Mouse (Mus musculus) ES-Bruce4 (cell line): ENCODE results near the gene Cpd. TPM values are rescaled to one million over a fixed set of nuclear protein-coding genes. Genes with fewer than 3 reads are reported as not detected.

Experiments
- H3K27ac ChIP-seq: 2 replicates; pipeline ENCODE4 v1.5.1; 2012; ENCODE audit warnings: low read length, inconsistent platforms; ENCODE audit not compliant: insufficient read depth
- H3K27me3 ChIP-seq: 2 replicates; pipeline ENCODE4 v1.6.1; 2012; ENCODE audit warnings: mild to moderate bottlenecking, low read length, inconsistent platforms; ENCODE audit not compliant: control insufficient read depth, poor library complexity, insufficient read depth, severe bottlenecking
- H3K36me3 ChIP-seq: 2 replicates; pipeline ENCODE4 v1.6.1; 2012; ENCODE audit warnings: inconsistent platforms, mild to moderate bottlenecking, low read length, moderate library complexity; ENCODE audit not compliant: control insufficient read depth, poor library complexity, insufficient read depth, severe bottlenecking
- H3K4me1 ChIP-seq: one replicate; pipeline ENCODE4 v1.8.1; 2011; ENCODE audit warnings: low read length; ENCODE audit not compliant: control insufficient read depth, insufficient read depth
- H3K4me3 ChIP-seq: 2 replicates; pipeline ENCODE4 v1.5.1; 2011; ENCODE audit warnings: low read depth, mild to moderate bottlenecking, low read length
- H3K9ac ChIP-seq: 2 replicates; pipeline ENCODE4 v1.6.1; 2012; ENCODE audit warnings: low read depth, mild to moderate bottlenecking, inconsistent platforms; ENCODE audit not compliant: poor library complexity, severe bottlenecking
- H3K9me3 ChIP-seq: replicated peaks from 2 replicates; pipeline ENCODE4 v1.6.1; 2012; ENCODE audit warnings: mild to moderate bottlenecking, low read length, inconsistent platforms; ENCODE audit not compliant: control insufficient read depth, poor library complexity, insufficient read depth, severe bottlenecking
- CTCF ChIP-seq: IDR thresholded peaks from one replicate; pipeline ENCODE4 v1.8.1; 2011; ENCODE audit warnings: low read depth, low read length
- EP300 ChIP-seq: IDR thresholded peaks from 2 replicates; pipeline ENCODE4 v1.6.1; 2011; ENCODE audit warnings: low read depth, low read length; ENCODE audit not compliant: insufficient read depth
- POLR2A ChIP-seq: IDR thresholded peaks from one replicate; pipeline ENCODE4 v1.8.1; 2011; ENCODE audit warnings: low read length; ENCODE audit not compliant: insufficient read depth
- polyA plus RNA-seq: library from polyadenylated mRNA; stranded (reverse); fragments of >200 nt; gene quantifications from 2 replicates; pipeline ENCODE4 v1.2.4, GENCODE M21; 2011; ENCODE audit warnings: low read depth; ENCODE audit not compliant: missing spikeins, insufficient read depth, insufficient read length

Cpd gene
- polyA plus RNA-seq: 30.1 and 30.9 TPM in 2 replicates

GRCm38 (mm10) chr11:76846878-76847222 is at the start of gene Cpd:
Gene Cpd (minus strand): TSS chr11:76847018.
- Histone ChIP-seq H3K27me3 (peaks cover 4% of the 10 kb centered on the region; the same call in 1 of the 2 replicates), H3K27ac (no peak within 1 kb of the TSS), H3K36me3 (no peaks in the 10 kb centered on the region), H3K4me1 (no peaks in the 10 kb centered on the region), H3K4me3 (peak within 1 kb of the TSS; percentile 75), H3K9ac (peak within 1 kb of the TSS; percentile 90), H3K9me3 (no peaks in the 10 kb centered on the region)
- TF ChIP-seq CTCF (no peak), POLR2A (peak; percentile 33)

DNA sequence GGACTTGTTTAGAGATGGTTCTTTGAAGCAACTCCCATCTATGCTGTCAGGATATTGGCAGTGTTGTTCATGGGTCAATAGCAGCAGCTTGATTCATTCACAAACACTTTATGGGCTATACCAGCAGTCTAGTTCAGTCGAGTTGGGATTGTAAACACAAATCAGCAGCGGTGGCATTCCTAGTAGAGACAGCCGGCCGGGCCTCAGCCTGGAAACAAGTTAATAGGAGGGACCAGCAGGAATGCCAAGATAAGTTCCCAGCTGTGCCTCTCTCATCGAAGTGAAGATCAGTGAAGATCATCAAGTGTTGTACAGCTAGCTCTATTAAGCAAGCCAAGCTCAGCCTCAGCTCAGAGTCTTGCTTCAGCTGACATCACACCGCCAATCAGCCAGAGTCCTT is 49.5 kb upstream of the Cpd start:
- H3K9ac ChIP-seq: no peak overlapping the region
- no peaks in the 10 kb centered on the region for H3K36me3 ChIP-seq
- H3K9me3 ChIP-seq: no peaks in the 10 kb centered on the region
- no peak overlapping the region for H3K27ac ChIP-seq
- H3K27me3 ChIP-seq: no peaks in the 10 kb centered on the region
- TF ChIP-seq CTCF (no peak), POLR2A (no peak), EP300 (no peak)
- no peak overlapping the region for H3K4me3 ChIP-seq
- H3K4me1 ChIP-seq: no peaks in the 10 kb centered on the region

DNA sequence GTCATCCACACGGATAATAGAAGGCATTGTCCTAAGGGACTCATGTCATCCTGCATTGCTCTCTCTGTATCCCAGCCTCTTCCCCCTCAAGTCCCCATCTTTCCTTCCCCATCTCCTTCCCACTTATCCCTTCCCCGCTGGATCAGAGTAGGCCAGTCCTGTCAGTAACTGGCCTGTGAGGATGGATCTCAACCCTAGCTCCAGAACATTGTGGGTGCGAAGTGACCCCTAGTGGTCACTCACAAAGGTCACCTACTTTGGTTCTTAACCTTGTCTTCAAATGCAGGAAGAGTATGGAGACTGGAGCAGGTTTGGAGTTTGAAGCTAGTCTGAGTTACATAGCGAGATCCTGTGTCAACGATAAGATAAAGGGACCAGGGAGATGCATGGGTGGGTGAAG is 47.4 kb upstream of the Cpd start:
- no peaks in the 10 kb centered on the region for H3K27me3 ChIP-seq
- H3K36me3 ChIP-seq: no peaks in the 10 kb centered on the region
- H3K27ac ChIP-seq: no peak overlapping the region
- H3K9ac ChIP-seq: no peak overlapping the region
- TF ChIP-seq CTCF (peak; percentile 46), EP300 (no peak)
- no peaks in the 10 kb centered on the region for H3K4me1 ChIP-seq
- H3K9me3 ChIP-seq: no peaks in the 10 kb centered on the region
- H3K4me3 ChIP-seq: no peak overlapping the region

DNA sequence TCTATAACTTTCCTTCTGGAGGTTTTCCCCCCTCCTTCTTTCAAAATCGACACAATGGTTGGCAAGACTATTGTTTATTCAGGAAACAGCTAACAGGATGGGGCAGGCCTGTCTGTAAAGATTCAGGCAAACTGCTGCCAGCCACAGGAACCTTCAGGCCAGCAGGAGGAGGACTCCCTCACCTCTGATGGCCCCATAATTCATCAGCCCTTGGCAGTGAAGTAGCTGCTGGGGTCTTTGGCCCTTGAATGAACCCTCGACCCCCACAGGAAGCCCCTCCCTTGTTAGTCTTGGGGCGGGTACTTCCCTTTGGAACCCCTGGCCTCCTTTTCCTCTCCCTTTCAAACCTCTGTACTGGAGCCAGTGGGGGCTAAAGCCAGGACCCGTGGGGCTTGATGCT is 46.8 kb upstream of the Cpd start:
- Histone ChIP-seq H3K9ac (no peak overlapping the region), H3K27ac (no peak overlapping the region)

DNA sequence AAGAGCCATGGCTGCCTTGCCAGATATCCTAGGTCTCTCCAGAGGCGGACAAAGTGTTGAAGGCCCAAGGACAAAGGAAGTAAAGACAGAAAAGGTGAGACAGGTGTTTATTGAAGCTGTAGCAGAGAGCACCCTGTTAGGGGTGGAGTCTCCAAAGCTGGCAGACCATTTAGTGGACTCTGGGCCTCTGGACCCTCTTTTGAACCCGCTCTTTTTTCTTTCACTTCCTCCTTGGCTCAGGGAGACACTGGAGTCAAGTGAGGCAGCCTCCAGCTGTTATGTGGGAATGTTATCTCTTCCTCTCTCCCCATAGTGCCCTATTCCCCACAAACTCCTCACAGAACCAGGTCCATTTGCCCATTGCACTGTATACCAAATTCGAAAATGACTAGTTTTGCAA is 46.2 kb upstream of the Cpd start:
- Histone ChIP-seq H3K4me3 (no peak overlapping the region), H3K36me3 (no peaks in the 10 kb centered on the region), H3K4me1 (no peaks in the 10 kb centered on the region), H3K9ac (no peak overlapping the region), H3K27me3 (no peaks in the 10 kb centered on the region), H3K9me3 (no peaks in the 10 kb centered on the region), H3K27ac (no peak overlapping the region)
- TF ChIP-seq EP300 (no peak), CTCF (no peak), POLR2A (no peak)

More for the DNA sequence above, 46.8 kb upstream of the Cpd start:
- H3K4me3 ChIP-seq: no peak overlapping the region
- H3K36me3 ChIP-seq: no peaks in the 10 kb centered on the region
- no peak for TF ChIP-seq CTCF
- TF ChIP-seq POLR2A: no peak
- TF ChIP-seq EP300: no peak
- no peaks in the 10 kb centered on the region for H3K27me3 ChIP-seq
- H3K4me1 ChIP-seq: no peaks in the 10 kb centered on the region
- no peaks in the 10 kb centered on the region for H3K9me3 ChIP-seq

GRCm38 (mm10) chr11:76891738-76892349 is 45.0 kb upstream of the Cpd start:
- Histone ChIP-seq H3K27ac (no peak overlapping the region), H3K4me3 (no peak overlapping the region), H3K36me3 (no peaks in the 10 kb centered on the region), H3K9ac (no peak overlapping the region), H3K4me1 (no peaks in the 10 kb centered on the region), H3K9me3 (no peaks in the 10 kb centered on the region), H3K27me3 (no peaks in the 10 kb centered on the region)
- TF ChIP-seq CTCF (no peak), POLR2A (no peak), EP300 (no peak)
